Mouse (Mus musculus): Measurements from ENCODE around the gene E030025P04Rik. TPM values are rescaled to one million over a fixed set of nuclear protein-coding genes. Genes with fewer than 3 reads are reported as not detected.

Gene E030025P04Rik
- total and polyA plus RNA-seq, 3 experiments = not detected

- Histone ChIP-seq H3K9ac (ENCODE audit: insufficient read depth, low read depth) (no peak overlapping the region), H3K79me2 (replicated peaks; ENCODE audit: control insufficient read depth, extremely low read depth, insufficient read depth, poor library complexity, severe bottlenecking) (no peaks in the 10 kb centered on the region), H3K4me3 (replicated peaks in 1 of 3; ENCODE audit: low read depth in 2 of 3, low read length in 2 of 3, poor library complexity in 1 of 3) (no peak overlapping the region), H3K27ac (ENCODE audit: insufficient read depth, low read depth) (no peak overlapping the region), H3K9me3 (replicated peaks; ENCODE audit: low read length) (peaks cover 2% of the 10 kb centered on the region), H3K4me1 (ENCODE audit: control insufficient read depth in 1 of 2, insufficient read depth in 2 of 2) (peaks cover 2 to 22% of the 10 kb centered on the region in 2 experiments; a peak in 2 of 4 replicates), H3K4me2 (ENCODE audit: insufficient read depth, low read depth, poor library complexity, severe bottlenecking) (no peak overlapping the region), H3K36me3 (replicated peaks in 1 of 2; ENCODE audit: control insufficient read depth in 1 of 2, insufficient read depth in 1 of 2, low read length in 1 of 2) (no peaks in the 10 kb centered on the region), H3K27me3 (replicated peaks) (no peaks in the 10 kb centered on the region)
- dilution Hi-C loops (cut with MboI; ENCODE audit: extremely low pct_ligation_motif_present, extremely low pct_unique_long_range_greater_than_20kb, low sequenced_read_pairs) (no loop called here), in situ Hi-C loops (cut with MboI; ENCODE audit: low pct_ligation_motif_present, low pct_unique_long_range_greater_than_20kb, low sequenced_read_pairs) (loop anchor here (25.0 kb wide), 1 partner anchor 594 kb away; no protein-coding TSS in a partner anchor)
- no peak for DNase-seq (ENCODE audit: extremely low read depth)
- TF ChIP-seq USF2 (conservative IDR thresholded peaks at IDR 0.05; ENCODE audit: low read depth, low read length) (no peak), USF1 (IDR thresholded peaks at IDR 0.05; ENCODE audit: low read depth, low read length) (no peak), JUND (conservative IDR thresholded peaks at IDR 0.05; ENCODE audit: low read depth, low read length) (no peak), MEF2A (IDR thresholded peaks at IDR 0.05; ENCODE audit: borderline replicate concordance, low read depth, low read length) (no peak), MAFK (IDR thresholded peaks at IDR 0.05; ENCODE audit: insufficient replicate concordance, low read length) (no peak), HCFC1 (IDR thresholded peaks at IDR 0.05; ENCODE audit: low read depth, low read length) (no peak), POLR2A (IDR thresholded peaks at IDR 0.05; ENCODE audit: low read depth, low read length) (no peak), MAX (IDR thresholded peaks at IDR 0.05; ENCODE audit: low read length) (no peak), UBTF (IDR thresholded peaks at IDR 0.05; ENCODE audit: low read depth, low read length) (no peak), CTCF (conservative IDR thresholded peaks at IDR 0.05 in 1 of 2, IDR thresholded peaks at IDR 0.05 in 1 of 2; ENCODE audit: low read depth in 2 of 2, low read length in 2 of 2) (no peak), TCF12 (IDR thresholded peaks at IDR 0.05; ENCODE audit: low read depth, low read length) (no peak), ZC3H11A (IDR thresholded peaks at IDR 0.05; ENCODE audit: low read depth, low read length) (no peak), JUN (IDR thresholded peaks at IDR 0.05; ENCODE audit: insufficient read depth, low read depth, low read length) (no peak), TBP (conservative IDR thresholded peaks at IDR 0.05; ENCODE audit: low read depth, low read length) (no peak), BHLHE40 (IDR thresholded peaks at IDR 0.05; ENCODE audit: low read depth, low read length) (no peak), IRF4 (IDR thresholded peaks at IDR 0.05; ENCODE audit: low read depth, low read length) (no peak), CHD2 (IDR thresholded peaks at IDR 0.05; ENCODE audit: low read length) (no peak), NELFE (IDR thresholded peaks at IDR 0.05; ENCODE audit: low read depth, low read length) (no peak)
Measured at GRCm38 (mm10) chr11:109181118-109181517, 36.9 kb upstream of the E030025P04Rik start.

DNA sequence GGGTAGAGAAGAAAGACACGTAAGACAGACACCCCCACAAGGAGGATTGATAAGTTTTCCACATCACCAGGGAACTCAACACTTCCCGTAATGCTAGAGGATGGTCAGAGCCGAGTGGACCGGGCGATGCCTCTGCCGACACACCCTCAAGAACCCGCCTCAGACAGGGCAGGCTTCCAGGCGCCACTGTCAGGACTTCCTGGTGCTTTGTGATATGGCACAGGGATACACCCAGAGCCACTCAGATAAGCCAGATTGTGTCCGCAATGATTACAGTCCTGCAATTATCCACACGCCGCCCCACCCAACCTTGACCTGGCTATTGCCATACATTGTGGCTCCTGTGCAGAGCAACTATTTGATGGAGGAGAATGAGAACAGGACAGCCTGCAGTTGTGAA, 36.1 kb upstream of the E030025P04Rik start:
- Histone ChIP-seq H3K27me3 (replicated peaks) (no peaks in the 10 kb centered on the region), H3K4me3 (replicated peaks in 1 of 3; ENCODE audit: low read depth in 2 of 3, low read length in 2 of 3, poor library complexity in 1 of 3) (no peak overlapping the region), H3K36me3 (replicated peaks in 1 of 2; ENCODE audit: control insufficient read depth in 1 of 2, insufficient read depth in 1 of 2, low read length in 1 of 2) (no peaks in the 10 kb centered on the region), H3K79me2 (replicated peaks; ENCODE audit: control insufficient read depth, extremely low read depth, insufficient read depth, poor library complexity, severe bottlenecking) (no peaks in the 10 kb centered on the region), H3K9ac (ENCODE audit: insufficient read depth, low read depth) (no peak overlapping the region), H3K4me2 (ENCODE audit: insufficient read depth, low read depth, poor library complexity, severe bottlenecking) (no peak overlapping the region), H3K9me3 (replicated peaks; ENCODE audit: low read length) (peaks cover 2% of the 10 kb centered on the region), H3K27ac (ENCODE audit: insufficient read depth, low read depth) (no peak overlapping the region), H3K4me1 (ENCODE audit: control insufficient read depth in 1 of 2, insufficient read depth in 2 of 2) (peaks cover 2 to 22% of the 10 kb centered on the region in 2 experiments; a peak in 2 of 4 replicates)
- DNase-seq (ENCODE audit: extremely low read depth) = no peak
- dilution Hi-C loops (cut with MboI; ENCODE audit: extremely low pct_ligation_motif_present, extremely low pct_unique_long_range_greater_than_20kb, low sequenced_read_pairs) = no loop called here
- in situ Hi-C loops (cut with MboI; ENCODE audit: low pct_ligation_motif_present, low pct_unique_long_range_greater_than_20kb, low sequenced_read_pairs) = loop anchor here (25.0 kb wide), 1 partner anchor 593 kb away; no protein-coding TSS in a partner anchor
- TF ChIP-seq NRF1 (IDR thresholded peaks at IDR 0.05; ENCODE audit: low read depth, low read length) = no peak
- TF ChIP-seq MAX (IDR thresholded peaks at IDR 0.05; ENCODE audit: low read length) = no peak
- no peak for TF ChIP-seq PAX5 (IDR thresholded peaks at IDR 0.05; ENCODE audit: low read length)
- TF ChIP-seq RCOR1 (conservative IDR thresholded peaks at IDR 0.05; ENCODE audit: low read depth, low read length) = no peak
- TF ChIP-seq CHD1 (IDR thresholded peaks at IDR 0.05; ENCODE audit: low read depth, low read length) = no peak
- TF ChIP-seq JUND (conservative IDR thresholded peaks at IDR 0.05; ENCODE audit: low read depth, low read length) = no peak
- TF ChIP-seq USF2 (conservative IDR thresholded peaks at IDR 0.05; ENCODE audit: low read depth, low read length) = no peak

All from CH12.LX (cell line).